Mouse (Mus musculus) forebrain, embryonic 16.5 days (tissue): Measurements from ENCODE around the gene Lysmd3. TPM values are rescaled to one million over a fixed set of nuclear protein-coding genes. Genes with fewer than 3 reads are reported as not detected.

ENCODE experiments used
- polyA plus RNA-seq: library from polyadenylated mRNA; unstranded; fragments of >200 nt; fragmentation: Nextera tagmentation; extraction: Ambion mirVana; gene quantifications from 2 replicates; pipeline ENCODE4 v1.2.1, GENCODE M21; 2015

Lysmd3 gene
- polyA plus RNA-seq, 1 experiment from 2014 or later = 20.3 TPM

Other genes starting within 250 kb of the Lysmd3 start
- gene Adgrv1, start 24.5 kb upstream of the Lysmd3 start, polyA plus RNA-seq = 11.5 and 14.2 TPM in 2 replicates
- 3.3 and 3.8 TPM in 2 replicates for gene Polr3g, start 53.4 kb downstream of the Lysmd3 start, polyA plus RNA-seq
- gene Mblac2, start 53.7 kb downstream of the Lysmd3 start, polyA plus RNA-seq = 33.9 and 38.4 TPM in 2 replicates
- 285 and 300 TPM in 2 replicates for gene Cetn3, start 125.4 kb downstream of the Lysmd3 start, polyA plus RNA-seq